Mouse (Mus musculus) liver, postnatal 0 days (tissue): ENCODE measurements around the gene Gstm5. TPM values are rescaled to one million over a fixed set of nuclear protein-coding genes. Genes with fewer than 3 reads are reported as not detected.
"Not testable (repeated sequence)": the region's sequence is repeated elsewhere in the genome, so short reads cannot be mapped to it uniquely, and the experiment has no call there.

ENCODE experiments used
- ATAC-seq: fragments of 200-750 bp; cut with Nextera tagmentation; 2 replicates; pipeline ENCODE4 v1.8.0; 2017; ENCODE audit warnings: mild to moderate bottlenecking, moderate library complexity
- DNase-seq: peaks from one replicate; pipeline ENCODE4 v3.0.0-alpha.2; 2016
- H3K27ac ChIP-seq: fragments of 300-500 bp; sonication (generic); 2 replicates; pipeline ENCODE4 v1.5.1; 2014; ENCODE audit warnings: antibody characterized with exemption, moderate library complexity, mild to moderate bottlenecking, low read depth
- H3K27me3 ChIP-seq: fragments of 300-500 bp; sonication (generic); 2 replicates; pipeline ENCODE4 v1.6.1; 2014; ENCODE audit warnings: low read length, control low read depth, mixed read lengths; ENCODE audit not compliant: insufficient read depth
- H3K36me3 ChIP-seq: fragments of 300-500 bp; sonication (generic); replicated peaks from 2 replicates; pipeline ENCODE4 v1.6.1; 2014; ENCODE audit warnings: mild to moderate bottlenecking, control low read depth, low read length, moderate library complexity, mixed read lengths; ENCODE audit not compliant: insufficient read depth
- H3K4me1 ChIP-seq: fragments of 300-500 bp; sonication (generic); 2 replicates; pipeline ENCODE4 v1.6.1; 2014; ENCODE audit warnings: antibody characterized with exemption, mild to moderate bottlenecking, control low read depth; ENCODE audit not compliant: insufficient read depth
- H3K4me2 ChIP-seq: fragments of 300-500 bp; sonication (generic); 2 replicates; pipeline ENCODE4 v1.6.1; 2014; ENCODE audit warnings: low read depth, mild to moderate bottlenecking, low read length, moderate library complexity, mixed read lengths
- H3K4me3 ChIP-seq: fragments of 300-500 bp; sonication (generic); 2 replicates; pipeline ENCODE4 v1.5.1; 2014; ENCODE audit warnings: low read depth, low read length
- H3K9ac ChIP-seq: fragments of 300-500 bp; sonication (generic); replicated peaks from 2 replicates; pipeline ENCODE4 v1.6.1; 2014; ENCODE audit warnings: mild to moderate bottlenecking, moderate library complexity
- H3K9me3 ChIP-seq: fragments of 300-500 bp; sonication (generic); 2 replicates; pipeline ENCODE4 v1.6.1; 2016; ENCODE audit warnings: mild to moderate bottlenecking, control low read depth, low read length, mixed read lengths
- CTCF ChIP-seq: sonication (generic); IDR thresholded peaks from 2 replicates; pipeline ENCODE4 v1.5.1; 2016; ENCODE audit warnings: antibody characterized with exemption, low read depth
- EP300 ChIP-seq: IDR thresholded peaks from 2 replicates; pipeline ENCODE4 v1.6.1; 2016; ENCODE audit warnings: antibody characterized with exemption, low read depth, mild to moderate bottlenecking
- WGBS: fragments of 180-500 bp; shearing (Covaris S2); extraction: QIAGEN DNeasy Blood & Tissue Kit; methylation state at CpG from one replicate; pipeline ENCODE4 v1.1.7; 2014; ENCODE audit not compliant: insufficient replicate concordance; 5-methylcytosine and 5-hydroxymethylcytosine counted together
- polyA plus RNA-seq: library from polyadenylated mRNA; unstranded; fragments of >200 nt; fragmentation: Nextera tagmentation; extraction: Ambion mirVana; gene quantifications from 2 replicates; pipeline ENCODE4 v1.2.1, GENCODE M21; 2015

The Gstm5 gene
- polyA plus RNA-seq, 1 experiment from 2014 or later, result 134 TPM

- DNase-seq (no peak), ATAC-seq (no peak)
- Histone ChIP-seq H3K9ac (no peak overlapping the region), H3K9me3 (no peaks in the 10 kb centered on the region), H3K4me1 (no peaks in the 10 kb centered on the region), H3K27me3 (no peaks in the 10 kb centered on the region), H3K4me2 (no peak overlapping the region), H3K4me3 (no peak overlapping the region), H3K27ac (no peak overlapping the region), H3K36me3 (no peaks in the 10 kb centered on the region)
- WGBS, result 60% methylated on average over 12 of the region's 12 CpGs
- TF ChIP-seq CTCF (no peak), EP300 (no peak)
Observed at GRCm38 (mm10) chr3:107877747-107878736, 17.6 kb upstream of the Gstm5 start.

DNA sequence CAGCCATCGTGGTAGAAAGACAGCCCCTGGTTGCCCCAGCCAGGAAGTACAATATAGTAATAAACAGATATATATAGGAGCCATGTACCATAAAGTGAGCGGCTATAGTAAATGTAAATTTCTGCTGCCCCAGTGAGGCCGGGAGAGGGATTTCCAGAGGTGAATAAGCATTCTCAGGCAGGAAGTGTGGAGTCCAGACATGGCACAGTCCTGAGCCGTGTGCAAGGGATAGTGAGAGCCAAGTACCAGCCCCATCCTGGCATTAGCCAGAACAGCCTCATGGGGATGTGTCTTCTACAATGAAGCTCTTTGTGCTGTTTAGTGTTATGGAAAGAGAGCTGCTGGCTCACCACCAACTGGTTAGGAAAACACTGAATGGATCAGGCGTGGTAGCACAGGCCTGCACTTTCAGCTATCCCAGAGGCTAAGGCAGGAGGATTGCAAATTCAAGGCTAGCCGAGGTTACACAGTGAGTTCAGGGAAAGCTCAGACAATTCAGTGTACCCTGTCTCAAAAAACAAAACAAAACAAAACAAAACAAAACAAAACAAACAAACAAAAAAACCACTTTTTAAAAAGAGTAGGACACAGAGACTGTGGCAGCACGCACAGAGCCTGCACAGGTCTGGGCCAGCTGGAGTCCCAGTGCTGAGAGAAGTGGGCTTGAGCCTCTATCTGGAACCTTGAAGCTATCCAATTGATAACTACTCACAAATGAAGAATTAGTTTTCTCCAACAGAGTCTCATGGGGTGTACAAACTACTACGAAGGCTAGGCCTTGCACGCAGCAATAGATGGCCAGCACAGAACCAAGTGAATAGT lies 7.7 kb upstream of the Gstm5 start:
- DNase-seq, result no peak
- no peaks in the 10 kb centered on the region for H3K27me3 ChIP-seq
- no peak overlapping the region for H3K4me2 ChIP-seq
- WGBS, result 84% methylated on average over 9 of the region's 9 CpGs
- H3K27ac ChIP-seq, result no peak overlapping the region
- no peaks in the 10 kb centered on the region for H3K4me1 ChIP-seq
- no peaks in the 10 kb centered on the region for H3K36me3 ChIP-seq
- no peak overlapping the region for H3K9ac ChIP-seq
- TF ChIP-seq EP300, result no peak
- no peak for TF ChIP-seq CTCF
- H3K4me3 ChIP-seq, result no peak overlapping the region
- H3K9me3 ChIP-seq, result no peaks in the 10 kb centered on the region
- no peak for ATAC-seq

- ATAC-seq, H3K27me3 ChIP-seq, H3K27ac ChIP-seq, H3K4me1 ChIP-seq, H3K4me3 ChIP-seq, H3K36me3 ChIP-seq, H3K9me3 ChIP-seq, H3K9ac ChIP-seq, H3K4me2 ChIP-seq, DNase-seq: not testable (repeated sequence)
- 77% methylated on average over 2 of the region's 2 CpGs for WGBS
Observed at GRCm38 (mm10) chr3:107889236-107889635, 6.4 kb upstream of the Gstm5 start.

DNA sequence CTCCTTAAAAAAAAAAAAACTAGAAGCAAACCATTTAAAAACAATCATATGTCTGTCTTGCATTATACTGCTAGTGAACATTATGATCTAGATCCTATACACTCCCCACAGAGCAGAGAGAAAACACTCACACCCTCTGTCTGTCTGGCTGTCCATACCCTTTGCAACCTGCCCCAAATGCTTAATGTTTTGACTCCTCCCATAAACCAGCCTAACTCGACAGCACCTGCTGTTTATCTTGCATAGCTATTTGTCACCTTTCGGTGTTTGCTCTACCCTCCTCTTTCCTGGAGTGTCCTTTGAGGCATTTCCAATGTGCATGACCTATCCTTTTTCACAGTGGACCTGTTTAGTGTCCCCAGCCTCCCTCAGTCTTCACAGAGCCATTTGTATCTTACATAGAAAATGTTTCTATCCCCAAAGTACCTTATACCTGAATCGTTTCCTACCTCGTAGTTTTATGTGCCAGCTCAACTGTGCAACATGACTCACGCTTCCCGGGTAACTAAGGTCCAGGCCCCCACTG lies 364 bp upstream of the Gstm5 start:
- Histone ChIP-seq H3K4me3 (peak overlapping the region; percentile 75), H3K27me3 (no peaks in the 10 kb centered on the region), H3K9me3 (no peaks in the 10 kb centered on the region), H3K27ac (peak overlapping the region; percentile 87; the same call in 1 of the 2 replicates), H3K36me3 (0 out of 2 replicates have a peak, but pooled peaks cover 3% of the 10 kb centered on the region), H3K4me1 (peaks cover 15% of the 10 kb centered on the region), H3K4me2 (peak overlapping the region; percentile 99), H3K9ac (peak overlapping the region; percentile 90)
- no peak for TF ChIP-seq CTCF
- no peak for TF ChIP-seq EP300
- peak; percentile 43 for ATAC-seq
- WGBS, result 8% methylated on average over 6 of the region's 6 CpGs
- DNase-seq, result no peak

GRCm38 (mm10) chr3:107898691-107899090 lies 3.1 kb downstream of the Gstm5 start:
- Histone ChIP-seq H3K9me3 (no peaks in the 10 kb centered on the region), H3K27ac (no peak overlapping the region), H3K36me3 (0 out of 2 replicates have a peak, but pooled peaks cover 3% of the 10 kb centered on the region), H3K4me1 (peaks cover 15% of the 10 kb centered on the region), H3K9ac (no peak overlapping the region), H3K4me3 (no peak overlapping the region), H3K27me3 (no peaks in the 10 kb centered on the region), H3K4me2 (no peak overlapping the region)
- no peak for TF ChIP-seq EP300
- no peak for TF ChIP-seq CTCF
- ATAC-seq (no peak), DNase-seq (no peak)
- 89% methylated on average over 13 of the region's 13 CpGs for WGBS
